Mouse (Mus musculus): Measurements from ENCODE around the gene Tpcn2. TPM values are rescaled to one million over a fixed set of nuclear protein-coding genes. Genes with fewer than 3 reads are reported as not detected.
A peak's percentile ranks its signal among the peaks of the same experiment; 100 is the strongest.

Gene Tpcn2
- polyA plus RNA-seq, 1 experiment from 2014 or later: 4.4 TPM

GRCm38 (mm10) chr7:145285476-145285875 is 1.7 kb upstream of the Tpcn2 start:
- no peak overlapping the region for H3K27ac ChIP-seq (ENCODE audit: low read depth, low read length)
- H3K4me3 ChIP-seq (ENCODE audit: low read length): no peak overlapping the region
- peaks cover 20% of the 10 kb centered on the region for H3K4me1 ChIP-seq (ENCODE audit: control insufficient read depth, insufficient read depth, low read length)
- no peaks in the 10 kb centered on the region for H3K27me3 ChIP-seq (ENCODE audit: control insufficient read depth, insufficient read depth, low read length)
- no peak for ATAC-seq (ENCODE audit: low FRiP score, low TSS enrichment)
- no peaks in the 10 kb centered on the region for H3K9me3 ChIP-seq (ENCODE audit: control insufficient read depth, low read length)
- 88% methylated on average over 4 of the region's 4 CpGs for WGBS
- no peaks in the 10 kb centered on the region for H3K36me3 ChIP-seq (ENCODE audit: control insufficient read depth, insufficient read depth, low read length)
- H3K9ac ChIP-seq (ENCODE audit: low read depth, low read length): no peak overlapping the region
- no peak overlapping the region for H3K4me2 ChIP-seq (replicated peaks; ENCODE audit: low read depth, low read length)

GRCm38 (mm10) chr7:145284293-145284692 is 482 bp upstream of the Tpcn2 start:
- Histone ChIP-seq H3K36me3 (ENCODE audit: control insufficient read depth, insufficient read depth, low read length) (peaks cover 11% of the 10 kb centered on the region; the same call in 1 of the 2 replicates), H3K4me3 (ENCODE audit: low read length) (peak overlapping the region; percentile 50; the same call in 1 of the 2 replicates), H3K9ac (ENCODE audit: low read depth, low read length) (no peak overlapping the region), H3K27ac (ENCODE audit: low read depth, low read length) (no peak overlapping the region), H3K4me1 (ENCODE audit: control insufficient read depth, insufficient read depth, low read length) (peaks cover 20% of the 10 kb centered on the region), H3K9me3 (ENCODE audit: control insufficient read depth, low read length) (no peaks in the 10 kb centered on the region), H3K4me2 (replicated peaks; ENCODE audit: low read depth, low read length) (peak overlapping the region; percentile 21; the same call in 1 of the 2 replicates), H3K27me3 (ENCODE audit: control insufficient read depth, insufficient read depth, low read length) (no peaks in the 10 kb centered on the region)
- no peak for ATAC-seq (ENCODE audit: low FRiP score, low TSS enrichment)
- 54% methylated on average over 3 of the region's 3 CpGs for WGBS

- no peak for ATAC-seq (ENCODE audit: low FRiP score, low TSS enrichment)
- Histone ChIP-seq H3K27ac (ENCODE audit: low read depth, low read length) (no peak overlapping the region), H3K27me3 (ENCODE audit: control insufficient read depth, insufficient read depth, low read length) (no peaks in the 10 kb centered on the region)
Observed at GRCm38 (mm10) chr7:145283041-145283440, 770 bp downstream of the Tpcn2 start.

GRCm38 (mm10) chr7:145281396-145281795 is 2.4 kb downstream of the Tpcn2 start:
- Histone ChIP-seq H3K4me3 (ENCODE audit: low read length) (no peak overlapping the region), H3K4me2 (replicated peaks; ENCODE audit: low read depth, low read length) (no peak overlapping the region), H3K27ac (ENCODE audit: low read depth, low read length) (no peak overlapping the region), H3K36me3 (ENCODE audit: control insufficient read depth, insufficient read depth, low read length) (peaks cover 35% of the 10 kb centered on the region), H3K9me3 (ENCODE audit: control insufficient read depth, low read length) (no peaks in the 10 kb centered on the region), H3K9ac (ENCODE audit: low read depth, low read length) (no peak overlapping the region), H3K27me3 (ENCODE audit: control insufficient read depth, insufficient read depth, low read length) (no peaks in the 10 kb centered on the region), H3K4me1 (ENCODE audit: control insufficient read depth, insufficient read depth, low read length) (peaks cover 20% of the 10 kb centered on the region)
- ATAC-seq (ENCODE audit: low FRiP score, low TSS enrichment): no peak
- 83% methylated on average over 4 of the region's 4 CpGs for WGBS

More at GRCm38 (mm10) chr7:145283041-145283440, 770 bp downstream of the Tpcn2 start:
- Histone ChIP-seq H3K36me3 (ENCODE audit: control insufficient read depth, insufficient read depth, low read length) (peaks cover 22% of the 10 kb centered on the region), H3K4me2 (replicated peaks; ENCODE audit: low read depth, low read length) (peak overlapping the region; percentile 74), H3K4me3 (ENCODE audit: low read length) (peak overlapping the region; percentile 50), H3K4me1 (ENCODE audit: control insufficient read depth, insufficient read depth, low read length) (peaks cover 20% of the 10 kb centered on the region), H3K9ac (ENCODE audit: low read depth, low read length) (peak overlapping the region; percentile 65), H3K9me3 (ENCODE audit: control insufficient read depth, low read length) (no peaks in the 10 kb centered on the region)
- 18% methylated on average over 4 of the region's 4 CpGs for WGBS

GRCm38 (mm10) chr7:145275488-145275887 is 8.3 kb downstream of the Tpcn2 start:
- no peaks in the 10 kb centered on the region for H3K4me1 ChIP-seq (ENCODE audit: control insufficient read depth, insufficient read depth, low read length)
- H3K4me2 ChIP-seq (replicated peaks; ENCODE audit: low read depth, low read length): no peak overlapping the region
- H3K27me3 ChIP-seq (ENCODE audit: control insufficient read depth, insufficient read depth, low read length): no peaks in the 10 kb centered on the region
- H3K9me3 ChIP-seq (ENCODE audit: control insufficient read depth, low read length): no peaks in the 10 kb centered on the region
- H3K36me3 ChIP-seq (ENCODE audit: control insufficient read depth, insufficient read depth, low read length): peaks cover 69% of the 10 kb centered on the region
- 88% methylated on average over 3 of the region's 3 CpGs for WGBS
- ATAC-seq (ENCODE audit: low FRiP score, low TSS enrichment): no peak
- no peak overlapping the region for H3K27ac ChIP-seq (ENCODE audit: low read depth, low read length)
- H3K9ac ChIP-seq (ENCODE audit: low read depth, low read length): no peak overlapping the region
- no peak overlapping the region for H3K4me3 ChIP-seq (ENCODE audit: low read length)

GRCm38 (mm10) chr7:145270955-145271354 is 12.9 kb downstream of the Tpcn2 start:
- no peak overlapping the region for H3K9ac ChIP-seq (ENCODE audit: low read depth, low read length)
- H3K4me2 ChIP-seq (replicated peaks; ENCODE audit: low read depth, low read length): no peak overlapping the region
- H3K4me1 ChIP-seq (ENCODE audit: control insufficient read depth, insufficient read depth, low read length): no peaks in the 10 kb centered on the region
- WGBS: 93% methylated on average over 5 of the region's 5 CpGs
- no peak overlapping the region for H3K4me3 ChIP-seq (ENCODE audit: low read length)
- ATAC-seq (ENCODE audit: low FRiP score, low TSS enrichment): no peak
- H3K27ac ChIP-seq (ENCODE audit: low read depth, low read length): no peak overlapping the region
- no peaks in the 10 kb centered on the region for H3K27me3 ChIP-seq (ENCODE audit: control insufficient read depth, insufficient read depth, low read length)
- H3K9me3 ChIP-seq (ENCODE audit: control insufficient read depth, low read length): no peaks in the 10 kb centered on the region
- H3K36me3 ChIP-seq (ENCODE audit: control insufficient read depth, insufficient read depth, low read length): peaks cover 57% of the 10 kb centered on the region

GRCm38 (mm10) chr7:145268890-145269289 is 14.9 kb downstream of the Tpcn2 start:
- ATAC-seq (ENCODE audit: low FRiP score, low TSS enrichment): no peak
- H3K9me3 ChIP-seq (ENCODE audit: control insufficient read depth, low read length): no peaks in the 10 kb centered on the region
- H3K36me3 ChIP-seq (ENCODE audit: control insufficient read depth, insufficient read depth, low read length): peaks cover 57% of the 10 kb centered on the region
- no peak overlapping the region for H3K4me2 ChIP-seq (replicated peaks; ENCODE audit: low read depth, low read length)
- H3K9ac ChIP-seq (ENCODE audit: low read depth, low read length): no peak overlapping the region
- no peaks in the 10 kb centered on the region for H3K4me1 ChIP-seq (ENCODE audit: control insufficient read depth, insufficient read depth, low read length)
- no peaks in the 10 kb centered on the region for H3K27me3 ChIP-seq (ENCODE audit: control insufficient read depth, insufficient read depth, low read length)
- no peak overlapping the region for H3K4me3 ChIP-seq (ENCODE audit: low read length)
- no peak overlapping the region for H3K27ac ChIP-seq (ENCODE audit: low read depth, low read length)
- 93% methylated on average over 7 of the region's 7 CpGs for WGBS

GRCm38 (mm10) chr7:145266011-145266410 is 17.8 kb downstream of the Tpcn2 start:
- Histone ChIP-seq H3K9me3 (ENCODE audit: control insufficient read depth, low read length) (no peaks in the 10 kb centered on the region), H3K36me3 (ENCODE audit: control insufficient read depth, insufficient read depth, low read length) (peaks cover 32% of the 10 kb centered on the region), H3K27me3 (ENCODE audit: control insufficient read depth, insufficient read depth, low read length) (no peaks in the 10 kb centered on the region)

GRCm38 (mm10) chr7:145264202-145264601 is 19.6 kb downstream of the Tpcn2 start:
- Histone ChIP-seq H3K9ac (ENCODE audit: low read depth, low read length) (no peak overlapping the region), H3K27ac (ENCODE audit: low read depth, low read length) (no peak overlapping the region), H3K4me3 (ENCODE audit: low read length) (no peak overlapping the region), H3K4me2 (replicated peaks; ENCODE audit: low read depth, low read length) (no peak overlapping the region), H3K27me3 (ENCODE audit: control insufficient read depth, insufficient read depth, low read length) (no peaks in the 10 kb centered on the region), H3K36me3 (ENCODE audit: control insufficient read depth, insufficient read depth, low read length) (peaks cover 34% of the 10 kb centered on the region), H3K9me3 (ENCODE audit: control insufficient read depth, low read length) (no peaks in the 10 kb centered on the region), H3K4me1 (ENCODE audit: control insufficient read depth, insufficient read depth, low read length) (no peaks in the 10 kb centered on the region)
- ATAC-seq (ENCODE audit: low FRiP score, low TSS enrichment): no peak
- 74% methylated on average over 9 of the region's 9 CpGs for WGBS

More at GRCm38 (mm10) chr7:145266011-145266410, 17.8 kb downstream of the Tpcn2 start:
- H3K4me2 ChIP-seq (replicated peaks; ENCODE audit: low read depth, low read length): no peak overlapping the region
- no peak overlapping the region for H3K4me3 ChIP-seq (ENCODE audit: low read length)
- 95% methylated on average over 2 of the region's 2 CpGs for WGBS
- no peak overlapping the region for H3K9ac ChIP-seq (ENCODE audit: low read depth, low read length)
- no peak overlapping the region for H3K27ac ChIP-seq (ENCODE audit: low read depth, low read length)
- H3K4me1 ChIP-seq (ENCODE audit: control insufficient read depth, insufficient read depth, low read length): no peaks in the 10 kb centered on the region
- ATAC-seq (ENCODE audit: low FRiP score, low TSS enrichment): no peak
